Mouse (Mus musculus) ES-Bruce4 (cell line): Measurements from ENCODE around the gene Pon2.

Experiments used
- EP300 ChIP-seq: IDR thresholded peaks from 2 replicates; pipeline ENCODE4 v1.6.1; 2011; ENCODE audit warnings: low read depth, low read length; ENCODE audit not compliant: insufficient read depth
- POLR2A ChIP-seq: IDR thresholded peaks from one replicate; pipeline ENCODE4 v1.8.1; 2011; ENCODE audit warnings: low read length; ENCODE audit not compliant: insufficient read depth

GRCm38 (mm10) chr6:5315053-5315759 is 17.0 kb upstream of the Pon2 start:
- TF ChIP-seq EP300 (no peak), POLR2A (no peak)
